Mouse (Mus musculus) adrenal gland, postnatal 36 days (tissue): ENCODE results near the gene Pdk2. TPM values are rescaled to one million over a fixed set of nuclear protein-coding genes. Genes with fewer than 3 reads are reported as not detected.

Experiments
- DNase-seq, 2 experiments: peaks; one replicate each; pipeline ENCODE4 v3.0.0; 2021; ENCODE audit warnings: mixed read lengths in 1 of 2
- total RNA-seq, 2 experiments: library from RNA; stranded (reverse); gene quantifications; 2 replicates each; pipeline ENCODE4 v1.2.3; 2021

The Pdk2 gene
- total RNA-seq, 2 experiments from 2014 or later: 70.0 to 103 TPM

GRCm38 (mm10) chr11:94988780-94989561 lies 52.2 kb downstream of the Pdk2 start:
- DNase-seq: peak in 1 of 2 experiments; percentile 56

DNA sequence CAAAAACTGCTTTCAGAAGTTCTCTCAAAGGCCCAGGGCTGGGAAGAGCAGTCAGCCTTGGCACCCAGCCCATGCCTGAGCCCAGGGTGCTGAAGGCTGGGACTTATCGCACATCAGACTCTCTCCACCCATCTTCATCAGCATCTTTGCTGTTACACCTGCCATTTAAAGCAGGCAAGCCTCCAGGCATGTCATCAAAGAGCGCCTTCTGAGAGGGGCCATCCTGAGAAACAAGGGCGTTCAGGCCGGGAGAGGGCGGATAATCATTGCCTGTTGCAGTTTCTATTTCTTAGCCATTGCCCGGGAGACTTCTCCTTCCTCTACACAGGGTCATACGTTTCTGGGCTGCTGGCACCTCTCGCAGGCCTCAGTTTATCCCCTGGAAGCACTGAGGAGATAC lies 53.3 kb downstream of the Pdk2 start:
- DNase-seq: peak; percentile 63 to 72

- peak in 1 of 2 experiments; percentile 65 for DNase-seq
Observed at GRCm38 (mm10) chr11:94987341-94987740, 53.8 kb downstream of the Pdk2 start.

GRCm38 (mm10) chr11:94986435-94986834 lies 54.7 kb downstream of the Pdk2 start:
- no peak for DNase-seq

DNA sequence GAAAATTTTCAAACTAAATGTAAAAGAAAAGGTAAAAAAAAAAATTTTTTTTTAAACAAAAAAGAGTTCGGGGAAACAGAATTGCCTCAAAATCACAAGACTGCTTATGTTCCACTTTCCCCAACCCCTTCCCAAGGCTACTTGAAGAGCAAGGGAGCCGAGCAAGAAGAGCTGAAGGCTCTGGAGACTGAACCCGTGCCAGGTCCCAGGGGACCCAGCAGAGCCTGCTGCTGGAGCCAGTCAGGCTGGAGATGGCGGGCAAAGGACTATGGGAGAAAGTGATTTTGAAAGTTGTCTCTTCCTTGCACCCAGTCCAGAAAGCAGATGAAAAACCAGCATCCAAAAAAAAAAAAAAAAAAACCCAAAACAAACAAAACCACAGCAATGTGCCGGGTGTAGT lies 55.3 kb downstream of the Pdk2 start:
- DNase-seq: no peak

DNA sequence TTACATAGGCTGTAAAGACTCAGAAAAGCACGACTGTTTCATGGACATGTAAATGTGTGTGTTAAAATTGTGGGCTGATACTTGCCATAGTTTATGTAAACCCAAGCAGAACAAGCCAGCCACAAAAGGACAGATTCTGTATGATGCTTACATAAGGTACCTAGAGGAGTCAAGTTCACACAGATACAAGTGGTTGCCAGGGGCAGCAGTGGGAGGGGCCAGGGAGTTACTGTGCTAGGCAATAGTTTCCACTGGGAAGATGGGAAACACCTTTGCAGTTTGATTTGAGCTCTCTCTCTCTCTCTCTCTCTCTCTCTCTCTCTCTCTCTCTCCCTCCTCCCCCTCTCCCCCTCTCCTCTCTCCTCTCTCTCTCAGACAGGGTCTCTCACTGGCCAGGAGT lies 56.0 kb downstream of the Pdk2 start:
- peak in 1 of 2 experiments; percentile 60 for DNase-seq

GRCm38 (mm10) chr11:94979462-94980179 lies 61.5 kb downstream of the Pdk2 start:
- no peak for DNase-seq

- DNase-seq: peak; percentile 97 to 99
Observed at GRCm38 (mm10) chr11:94978947-94979346, 62.2 kb downstream of the Pdk2 start.

DNA sequence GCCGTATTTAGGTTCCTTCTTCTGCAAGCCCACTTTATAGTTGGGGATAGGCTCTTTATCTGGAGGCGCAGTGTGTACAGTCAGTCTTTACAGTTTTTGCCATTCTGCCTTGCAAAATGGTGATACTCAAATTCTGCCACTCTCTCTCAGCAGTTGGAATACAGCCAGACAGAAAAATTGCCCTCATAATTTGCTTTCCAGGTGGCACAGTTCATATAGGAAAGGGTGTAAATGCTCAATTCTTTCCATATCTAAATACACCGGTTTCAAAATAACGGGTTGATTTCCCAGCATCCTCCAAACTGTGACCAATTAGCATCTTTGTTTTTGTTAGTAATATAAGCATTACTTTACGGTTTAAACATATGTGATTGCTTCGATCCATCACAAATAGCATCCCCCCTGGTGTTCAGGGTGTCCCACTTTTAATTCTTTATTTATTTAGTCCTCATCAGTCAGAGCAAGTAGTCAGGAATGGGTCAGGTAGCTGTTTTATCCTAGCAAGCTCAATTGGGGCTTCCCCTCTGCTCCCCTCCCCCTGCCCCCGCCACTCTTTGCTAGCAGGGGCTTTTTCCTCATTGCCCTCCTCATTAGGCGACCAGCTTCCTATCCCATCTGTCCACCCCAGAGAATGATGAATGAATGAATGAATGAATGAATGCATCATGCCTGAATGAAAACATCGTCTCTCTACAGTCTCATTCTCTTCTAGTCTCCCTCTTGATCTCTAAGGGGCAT lies 62.8 kb downstream of the Pdk2 start:
- DNase-seq: no peak

Other genes starting within 250 kb of the Pdk2 start
- gene Col1a1, start 105.1 kb downstream of the Pdk2 start, total RNA-seq: 100 to 1,000 TPM; 111 to 222 TPM
- gene Hils1, start 73.8 kb downstream of the Pdk2 start, total RNA-seq: not detected
- gene Sgca, start 65.0 kb downstream of the Pdk2 start, total RNA-seq: not detected
- gene Ppp1r9b, start 50.3 kb downstream of the Pdk2 start, total RNA-seq: 100 to 1,000 TPM; 119 to 120 TPM
- gene Samd14, start 31.5 kb downstream of the Pdk2 start, total RNA-seq: 1 to 10 TPM; 3.2 to 3.4 TPM
- gene Itga3, start 35.4 kb upstream of the Pdk2 start, total RNA-seq: 10 to 100 TPM; 38.0 to 56.7 TPM
- not detected for gene Dlx3, start 78.8 kb upstream of the Pdk2 start, total RNA-seq
- not detected for gene Dlx4, start 104.9 kb upstream of the Pdk2 start, total RNA-seq
- not detected for gene Tac4, start 220.2 kb upstream of the Pdk2 start, total RNA-seq